Mouse (Mus musculus): ENCODE results near the gene Lin37. TPM values are rescaled to one million over a fixed set of nuclear protein-coding genes. Genes with fewer than 3 reads are reported as not detected.

Lin37 gene
- polyA plus RNA-seq, 1 experiment from 2014 or later: 45.9 TPM

- 93% methylated on average over 18 of the region's 18 CpGs for WGBS
- H3K27me3 ChIP-seq (ENCODE audit: low read depth, poor library complexity, severe bottlenecking): 0 out of 2 replicates have a peak, but pooled peaks cover 4% of the 10 kb centered on the region
- H3K36me3 ChIP-seq: peaks cover 44% of the 10 kb centered on the region
- DNase-seq (ENCODE audit: low spot score): no peak
- H3K4me1 ChIP-seq: peaks cover 40% of the 10 kb centered on the region
- H3K4me3 ChIP-seq: peak overlapping the region; percentile 26; the same call in 1 of the 2 replicates
- no peaks in the 10 kb centered on the region for H3K9me3 ChIP-seq (replicated peaks)
- no peak overlapping the region for H3K27ac ChIP-seq (replicated peaks)
Observed at GRCm38 (mm10) chr7:30556894-30557536, 2.6 kb downstream of the Lin37 start.

DNA sequence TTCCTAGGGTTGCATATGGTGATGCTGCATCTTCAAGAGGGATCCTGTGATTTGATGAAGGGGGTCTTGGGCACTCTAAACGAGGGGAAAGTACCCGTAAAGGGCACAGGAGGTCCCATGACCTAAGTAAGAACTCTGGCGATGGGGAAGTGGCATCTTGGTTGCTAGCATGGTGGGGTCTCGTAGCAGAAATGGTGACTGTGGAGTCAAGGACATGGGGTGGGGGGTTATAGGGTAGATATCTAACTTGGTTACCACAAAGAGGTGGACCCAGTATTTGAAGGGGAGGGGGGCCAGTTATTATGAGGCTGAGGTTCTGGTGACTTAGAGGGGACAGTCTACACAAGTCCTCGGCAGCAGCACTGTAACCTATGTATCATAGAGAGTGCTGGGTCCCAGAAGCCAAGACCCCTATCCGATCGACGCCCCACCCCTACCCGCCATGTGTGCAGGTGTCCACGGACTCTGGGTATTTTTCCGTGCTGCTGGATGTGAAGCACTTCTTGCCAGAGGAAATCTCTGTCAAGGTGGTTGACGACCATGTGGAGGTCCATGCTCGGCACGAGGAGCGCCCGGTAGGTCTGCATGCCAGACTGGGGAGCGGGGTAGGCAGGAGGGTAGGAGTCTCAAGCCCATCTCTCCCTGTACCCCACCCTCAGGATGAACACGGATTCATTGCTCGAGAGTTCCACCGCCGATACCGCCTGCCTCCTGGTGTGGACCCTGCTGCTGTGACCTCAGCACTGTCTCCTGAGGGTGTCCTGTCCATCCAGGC is 5.6 kb downstream of the Lin37 start:
- no peaks in the 10 kb centered on the region for H3K9me3 ChIP-seq (replicated peaks)
- peaks cover 37% of the 10 kb centered on the region for H3K4me1 ChIP-seq
- H3K4me3 ChIP-seq: peak overlapping the region; percentile 76
- 0 out of 2 replicates have a peak, but pooled peaks cover 4% of the 10 kb centered on the region for H3K27me3 ChIP-seq (ENCODE audit: low read depth, poor library complexity, severe bottlenecking)
- no peak for DNase-seq (ENCODE audit: low spot score)
- 84% methylated on average over 22 of the region's 22 CpGs for WGBS
- peak overlapping the region; percentile 97 for H3K27ac ChIP-seq (replicated peaks)
- peaks cover 47% of the 10 kb centered on the region for H3K36me3 ChIP-seq

- DNase-seq (ENCODE audit: low spot score): no peak
- 0 out of 2 replicates have a peak, but pooled peaks cover 4% of the 10 kb centered on the region for H3K27me3 ChIP-seq (ENCODE audit: low read depth, poor library complexity, severe bottlenecking)
Observed at GRCm38 (mm10) chr7:30553021-30553589, 6.5 kb downstream of the Lin37 start.

DNA sequence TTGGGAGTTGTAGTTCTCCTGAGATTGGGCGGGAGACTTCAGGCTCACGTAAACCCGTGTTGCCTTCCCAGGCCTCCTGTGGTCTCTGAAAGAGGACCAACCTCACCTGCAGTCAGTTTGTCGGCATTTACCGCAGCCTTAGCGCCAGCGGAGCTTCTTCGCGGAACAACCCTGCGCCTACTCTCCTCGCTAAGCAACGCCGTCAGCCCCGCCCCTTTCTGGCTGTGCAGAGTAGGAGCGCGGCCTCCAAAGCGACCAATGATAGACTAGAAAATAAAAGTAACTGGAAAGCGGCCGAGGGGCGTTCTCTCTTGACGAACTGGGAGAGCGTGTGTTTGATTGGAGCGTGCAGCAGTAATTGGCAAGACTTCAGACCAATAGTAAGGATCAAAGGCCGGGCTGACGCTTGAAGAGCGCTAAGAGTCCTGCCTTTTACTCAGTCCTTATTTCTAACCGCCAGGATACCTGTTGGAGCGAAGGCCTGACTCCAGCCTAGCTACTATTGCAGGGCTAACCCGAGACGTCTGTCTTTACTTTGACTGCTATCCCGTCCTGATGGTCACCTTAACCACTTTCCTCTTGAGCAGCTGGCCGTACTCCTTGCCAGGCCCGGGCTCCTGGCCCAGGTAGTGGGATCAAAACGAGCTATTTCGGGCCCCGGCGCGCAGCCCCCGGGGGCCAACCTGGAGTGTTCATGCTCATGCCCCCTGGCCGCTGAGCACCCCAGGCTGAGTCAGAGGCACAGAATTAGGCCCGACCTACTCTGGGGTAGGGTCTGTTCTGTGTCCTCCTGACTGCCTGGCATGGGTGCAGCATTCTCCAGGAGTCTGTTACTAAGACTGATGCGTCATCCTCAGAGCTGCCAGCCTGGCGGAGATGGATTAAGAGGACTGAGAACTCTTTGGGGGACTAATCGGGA is 7.3 kb downstream of the Lin37 start, which contains the start of the genes Hspb6 and Proser3:
Hspb6 (plus strand) TSS at position 77 of the 919 bp plus-strand sequence.
Proser3 (minus strand) TSS at position 198 of the 919 bp plus-strand sequence.
- Histone ChIP-seq H3K9me3 (replicated peaks) (no peaks in the 10 kb centered on the region), H3K27ac (replicated peaks) (peak within 1 kb of the TSS; percentile 97), H3K4me1 (peaks cover 24% of the 10 kb centered on the region), H3K36me3 (peaks cover 55% of the 10 kb centered on the region), H3K27me3 (ENCODE audit: low read depth, poor library complexity, severe bottlenecking) (0 out of 2 replicates have a peak, but pooled peaks cover 4% of the 10 kb centered on the region), H3K4me3 (peak within 1 kb of the TSS; percentile 76)
- WGBS: 1% methylated on average over 44 of the region's 44 CpGs
- peak; percentile 95 for DNase-seq (ENCODE audit: low spot score)

More at GRCm38 (mm10) chr7:30553021-30553589, 6.5 kb downstream of the Lin37 start:
- Histone ChIP-seq H3K4me3 (peak overlapping the region; percentile 76), H3K36me3 (peaks cover 56% of the 10 kb centered on the region), H3K27ac (replicated peaks) (peak overlapping the region; percentile 97), H3K4me1 (peaks cover 28% of the 10 kb centered on the region), H3K9me3 (replicated peaks) (no peaks in the 10 kb centered on the region)
- 12% methylated on average over 23 of the region's 23 CpGs for WGBS

DNA sequence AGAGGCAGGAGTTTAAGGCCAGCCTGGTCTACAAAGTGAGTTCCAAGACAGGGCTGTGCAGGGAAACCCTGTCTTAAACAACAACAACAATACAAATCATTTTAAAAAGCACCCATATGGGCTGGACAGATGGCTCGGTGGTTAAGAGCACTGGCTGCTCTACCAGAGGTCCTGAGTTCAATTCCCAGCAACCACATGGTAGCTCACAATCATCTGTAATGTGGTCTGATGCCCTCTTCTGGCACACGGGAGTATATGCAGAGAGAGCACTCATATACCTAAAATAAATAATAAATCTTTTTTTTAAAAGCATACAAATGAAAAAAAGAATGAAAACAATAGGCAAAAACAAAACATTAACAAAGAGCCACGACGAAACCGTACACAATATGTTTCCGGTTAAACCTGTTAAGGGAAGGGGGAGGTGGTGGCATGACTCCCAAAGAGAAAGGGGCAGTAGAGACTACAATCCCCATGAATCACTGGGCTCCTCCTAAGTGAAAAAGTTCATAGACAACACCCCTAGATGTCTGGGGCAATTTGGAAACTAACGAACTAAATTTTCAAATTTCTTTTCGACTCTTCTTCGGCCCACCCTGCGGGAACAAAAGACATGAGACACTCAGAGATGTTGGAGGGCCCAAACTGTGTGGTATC is 8.1 kb downstream of the Lin37 start:
- Histone ChIP-seq H3K27ac (replicated peaks) (peak overlapping the region; percentile 97), H3K4me1 (peaks cover 21% of the 10 kb centered on the region), H3K36me3 (peaks cover 51% of the 10 kb centered on the region), H3K27me3 (ENCODE audit: low read depth, poor library complexity, severe bottlenecking) (0 out of 2 replicates have a peak, but pooled peaks cover 4% of the 10 kb centered on the region), H3K4me3 (peak overlapping the region; percentile 76), H3K9me3 (replicated peaks) (no peaks in the 10 kb centered on the region)
- WGBS: 3% methylated on average over 10 of the region's 10 CpGs
- no peak for DNase-seq (ENCODE audit: low spot score)

- WGBS: 100% methylated on average over 1 of the region's 1 CpGs
- DNase-seq (ENCODE audit: low spot score): no peak
- Histone ChIP-seq H3K4me1 (peaks cover 21% of the 10 kb centered on the region), H3K27ac (replicated peaks) (no peak overlapping the region), H3K9me3 (replicated peaks) (no peaks in the 10 kb centered on the region), H3K27me3 (ENCODE audit: low read depth, poor library complexity, severe bottlenecking) (0 out of 2 replicates have a peak, but pooled peaks cover 4% of the 10 kb centered on the region), H3K36me3 (peaks cover 51% of the 10 kb centered on the region), H3K4me3 (0 out of 2 replicates have a peak overlapping the region, but pooled peaks have one; percentile 4)
Observed at GRCm38 (mm10) chr7:30550603-30551002, 9.0 kb downstream of the Lin37 start.

DNA sequence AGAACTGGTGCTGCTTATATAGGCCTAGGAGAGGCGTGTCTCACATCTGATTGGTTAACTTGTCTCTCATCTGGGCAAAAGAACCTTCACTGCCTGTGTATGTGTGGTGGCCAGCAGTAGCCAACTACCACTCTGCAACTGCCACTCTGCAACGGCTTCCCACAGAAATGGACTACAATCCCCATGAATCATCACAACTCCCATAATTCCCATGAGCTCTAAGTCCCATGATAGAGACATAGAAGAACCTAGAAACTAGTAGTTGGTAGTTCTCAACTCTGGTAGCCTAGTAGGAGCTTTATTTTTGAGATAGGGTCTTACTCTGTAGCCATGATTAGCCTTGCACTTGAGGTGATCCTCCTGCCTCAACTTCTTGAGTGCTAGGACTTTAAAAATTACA is 9.8 kb downstream of the Lin37 start:
- Histone ChIP-seq H3K36me3 (peaks cover 49% of the 10 kb centered on the region), H3K9me3 (replicated peaks) (no peaks in the 10 kb centered on the region), H3K4me1 (peaks cover 21% of the 10 kb centered on the region), H3K4me3 (no peak overlapping the region), H3K27ac (replicated peaks) (no peak overlapping the region), H3K27me3 (ENCODE audit: low read depth, poor library complexity, severe bottlenecking) (0 out of 2 replicates have a peak, but pooled peaks cover 4% of the 10 kb centered on the region)
- WGBS: 83% methylated on average over 2 of the region's 2 CpGs
- DNase-seq (ENCODE audit: low spot score): no peak

GRCm38 (mm10) chr7:30544327-30544726 is 15.3 kb downstream of the Lin37 start:
- Histone ChIP-seq H3K9me3 (replicated peaks) (no peaks in the 10 kb centered on the region), H3K36me3 (peaks cover 78% of the 10 kb centered on the region), H3K4me3 (no peak overlapping the region), H3K27ac (replicated peaks) (no peak overlapping the region), H3K27me3 (ENCODE audit: low read depth, poor library complexity, severe bottlenecking) (no peaks in the 10 kb centered on the region), H3K4me1 (no peaks in the 10 kb centered on the region)
- no peak for DNase-seq (ENCODE audit: low spot score)
- WGBS: 97% methylated on average over 2 of the region's 2 CpGs

- DNase-seq (ENCODE audit: low spot score): no peak
- peaks cover 57% of the 10 kb centered on the region for H3K36me3 ChIP-seq
- H3K4me3 ChIP-seq: no peak overlapping the region
- H3K9me3 ChIP-seq (replicated peaks): no peaks in the 10 kb centered on the region
- 88% methylated on average over 7 of the region's 7 CpGs for WGBS
- no peaks in the 10 kb centered on the region for H3K27me3 ChIP-seq (ENCODE audit: low read depth, poor library complexity, severe bottlenecking)
- no peak overlapping the region for H3K27ac ChIP-seq (replicated peaks)
- H3K4me1 ChIP-seq: peaks cover 7% of the 10 kb centered on the region
Observed at GRCm38 (mm10) chr7:30540572-30540971, 19.1 kb downstream of the Lin37 start.

DNA sequence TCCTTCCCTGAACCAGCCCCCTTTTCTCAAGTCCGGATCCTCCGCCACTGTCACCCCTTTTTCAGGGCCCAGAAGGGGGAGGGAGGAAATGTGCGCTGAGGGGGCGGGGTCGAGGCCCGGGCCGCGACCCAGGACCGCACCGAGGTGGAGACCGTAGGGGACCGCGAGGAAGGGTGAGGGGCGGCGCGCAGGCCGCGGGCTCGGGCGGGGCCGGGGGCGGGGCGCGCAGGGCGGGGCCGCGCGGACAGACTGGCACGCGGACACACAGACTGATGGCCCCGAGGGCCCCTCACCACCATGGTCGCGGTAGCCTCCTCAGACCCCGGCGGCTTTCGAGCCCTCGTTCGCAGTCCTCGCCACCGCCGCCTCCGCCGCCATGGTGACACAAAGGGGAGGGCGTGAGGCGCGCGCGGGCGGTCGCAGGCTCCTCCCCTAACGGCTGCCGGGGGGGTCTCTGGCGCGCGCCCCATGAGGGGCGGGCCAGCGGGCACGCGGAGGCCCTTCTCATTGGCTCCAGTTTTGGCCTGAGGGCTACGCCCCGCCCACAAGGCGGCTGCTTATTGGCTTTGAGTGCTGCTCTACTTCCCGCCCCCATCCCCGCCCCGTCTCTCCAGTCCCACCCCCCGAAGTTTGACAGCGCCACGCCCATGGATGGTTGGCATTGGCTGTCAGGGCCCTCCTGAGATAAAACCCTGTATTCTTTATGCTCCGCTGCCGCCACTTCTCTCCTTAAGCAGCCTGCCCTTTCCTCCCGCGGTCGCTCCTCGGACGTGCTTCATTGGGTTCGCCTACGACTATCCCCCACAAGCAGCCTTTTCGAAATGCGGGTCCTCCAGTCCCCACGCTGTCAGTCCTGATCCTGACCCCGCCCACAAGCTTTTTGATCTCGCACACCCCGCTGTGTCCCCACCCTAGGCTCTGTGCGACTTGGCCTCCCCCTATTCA is 24.7 kb downstream of the Lin37 start, which contains the start of gene Arhgap33:
Arhgap33 (minus strand) TSS at position 428 of the 945 bp plus-strand sequence.
- Histone ChIP-seq H3K4me1 (peaks cover 39% of the 10 kb centered on the region), H3K36me3 (peaks cover 50% of the 10 kb centered on the region), H3K9me3 (replicated peaks) (no peaks in the 10 kb centered on the region), H3K4me3 (peak within 1 kb of the TSS; percentile 67), H3K27me3 (ENCODE audit: low read depth, poor library complexity, severe bottlenecking) (peaks cover 23% of the 10 kb centered on the region), H3K27ac (replicated peaks) (peak within 1 kb of the TSS; percentile 97)
- DNase-seq (ENCODE audit: low spot score): peak; percentile 98
- WGBS: under 1% methylated on average over 78 of the region's 84 CpGs

Measured in midbrain, embryonic 10.5 days (tissue).